Mouse (Mus musculus) brown adipose tissue, adult 24 weeks (tissue): Measurements from ENCODE around the gene Tead3. TPM values are rescaled to one million over a fixed set of nuclear protein-coding genes. Genes with fewer than 3 reads are reported as not detected.
"Not testable (repeated sequence)": the region's sequence is repeated elsewhere in the genome, so short reads cannot be mapped to it uniquely, and the experiment has no call there.

Experiments used
- H3K27ac ChIP-seq: fragments of 200-500 bp; replicated peaks from 2 replicates; pipeline ENCODE4 v1.5.1; 2012; ENCODE audit warnings: low read depth, mild to moderate bottlenecking, low read length
- H3K4me1 ChIP-seq: fragments of 200-500 bp; 2 replicates; pipeline ENCODE4 v1.6.1; 2012; ENCODE audit warnings: low read length, mixed read lengths; ENCODE audit not compliant: control insufficient read depth, insufficient read depth, insufficient read length
- H3K4me3 ChIP-seq: fragments of 200-500 bp; 2 replicates; pipeline ENCODE4 v1.5.1; 2012; ENCODE audit warnings: low read depth, mild to moderate bottlenecking, low read length, moderate library complexity; ENCODE audit not compliant: insufficient read depth
- polyA plus RNA-seq: library from polyadenylated mRNA; stranded (reverse); fragments of >200 nt; gene quantifications from 2 replicates; pipeline ENCODE4 v1.2.4, GENCODE M21; 2012; ENCODE audit not compliant: missing spikeins, insufficient read depth, insufficient read length

Tead3 gene
- polyA plus RNA-seq, 1 experiment = 3.6 TPM

- peak overlapping the region; percentile 36 for H3K27ac ChIP-seq
- peak overlapping the region; percentile 71 for H3K4me3 ChIP-seq
- no peaks in the 10 kb centered on the region for H3K4me1 ChIP-seq
Measured at GRCm38 (mm10) chr17:28328946-28329345, 21.7 kb downstream of the Tead3 start.

GRCm38 (mm10) chr17:28328366-28328928, 22.2 kb downstream of the Tead3 start, which contains the start of gene Rpl10a:
TSS of gene Rpl10a (plus strand) at chr17:28328471.
- peak within 1 kb of the TSS; percentile 49 for H3K27ac ChIP-seq
- H3K4me1 ChIP-seq = no peaks in the 10 kb centered on the region

GRCm38 (mm10) chr17:28327673-28328325, 22.8 kb downstream of the Tead3 start:
- Histone ChIP-seq H3K4me3 (peak overlapping the region; percentile 51), H3K27ac (peak overlapping the region; percentile 49)

More at GRCm38 (mm10) chr17:28328366-28328928, 22.2 kb downstream of the Tead3 start, which contains the start of gene Rpl10a:
- peak within 1 kb of the TSS; percentile 71 for H3K4me3 ChIP-seq

DNA sequence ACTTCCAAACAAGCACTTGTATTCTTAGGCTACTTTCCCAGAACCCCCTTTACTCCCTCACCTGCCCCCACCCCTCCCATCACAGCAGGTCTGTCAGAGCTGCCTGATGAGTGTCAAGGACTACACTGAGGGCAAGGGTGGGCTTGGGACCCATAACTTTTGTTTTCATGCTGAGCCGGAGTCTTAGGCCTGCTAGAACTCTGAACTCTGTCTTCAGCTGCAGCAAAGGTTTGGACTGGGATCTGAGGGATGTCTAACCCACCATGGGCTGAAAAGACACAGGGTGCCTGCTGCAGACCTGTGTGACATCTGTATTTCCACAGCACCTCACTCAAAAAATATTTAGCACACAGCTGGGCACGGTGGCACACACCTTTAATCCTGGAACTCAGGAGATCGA, 23.7 kb downstream of the Tead3 start:
- no peak overlapping the region for H3K27ac ChIP-seq
- no peak overlapping the region for H3K4me3 ChIP-seq
- H3K4me1 ChIP-seq = no peaks in the 10 kb centered on the region

More at GRCm38 (mm10) chr17:28327673-28328325, 22.8 kb downstream of the Tead3 start:
- H3K4me1 ChIP-seq = no peaks in the 10 kb centered on the region

DNA sequence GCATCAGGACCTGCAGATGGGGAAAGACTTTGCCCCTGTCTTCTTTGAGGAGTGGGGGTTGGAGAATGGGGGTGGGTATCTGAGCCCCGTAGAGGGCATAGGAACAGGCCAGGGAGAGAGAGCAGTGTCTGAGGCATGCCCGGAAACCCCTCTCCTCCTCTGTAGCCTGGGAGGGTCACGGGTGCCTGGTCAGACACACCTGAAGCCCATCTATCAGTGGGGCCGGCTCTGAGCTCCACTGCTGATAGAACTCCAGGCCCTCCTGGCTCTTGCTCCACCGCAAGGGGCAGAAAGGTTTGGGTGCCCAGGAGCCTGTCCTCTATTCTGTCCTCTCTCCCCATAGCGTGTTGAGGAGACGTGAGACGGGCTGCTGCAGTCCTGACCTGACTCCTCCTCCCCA, 24.9 kb downstream of the Tead3 start:
- H3K4me3 ChIP-seq = no peak overlapping the region
- no peak overlapping the region for H3K27ac ChIP-seq
- H3K4me1 ChIP-seq = no peaks in the 10 kb centered on the region

GRCm38 (mm10) chr17:28324416-28324815, 26.2 kb downstream of the Tead3 start:
- not testable (repeated sequence) for H3K27ac ChIP-seq, H3K4me3 ChIP-seq, H3K4me1 ChIP-seq

DNA sequence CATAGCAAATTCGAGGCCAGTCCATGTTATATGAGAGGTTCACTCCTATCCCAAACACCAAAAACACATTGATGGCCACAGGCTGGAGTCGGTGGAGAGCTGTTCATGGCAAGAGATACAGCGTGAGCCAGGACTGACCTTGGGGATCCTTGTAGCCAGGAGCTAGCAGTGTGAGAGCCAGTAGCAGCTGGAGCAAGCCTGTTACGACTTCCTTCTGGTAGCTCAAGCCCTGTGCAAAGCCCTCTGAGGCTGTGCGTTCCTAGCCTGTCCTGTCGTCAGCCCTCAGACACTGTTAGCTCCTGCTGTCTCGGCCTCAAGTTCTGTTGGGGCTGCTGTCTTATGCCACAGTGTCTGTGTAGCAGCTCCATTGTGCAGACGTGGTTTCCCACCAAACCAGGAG, 26.8 kb downstream of the Tead3 start:
- no peaks in the 10 kb centered on the region for H3K4me1 ChIP-seq
- H3K27ac ChIP-seq = no peak overlapping the region
- H3K4me3 ChIP-seq = no peak overlapping the region

DNA sequence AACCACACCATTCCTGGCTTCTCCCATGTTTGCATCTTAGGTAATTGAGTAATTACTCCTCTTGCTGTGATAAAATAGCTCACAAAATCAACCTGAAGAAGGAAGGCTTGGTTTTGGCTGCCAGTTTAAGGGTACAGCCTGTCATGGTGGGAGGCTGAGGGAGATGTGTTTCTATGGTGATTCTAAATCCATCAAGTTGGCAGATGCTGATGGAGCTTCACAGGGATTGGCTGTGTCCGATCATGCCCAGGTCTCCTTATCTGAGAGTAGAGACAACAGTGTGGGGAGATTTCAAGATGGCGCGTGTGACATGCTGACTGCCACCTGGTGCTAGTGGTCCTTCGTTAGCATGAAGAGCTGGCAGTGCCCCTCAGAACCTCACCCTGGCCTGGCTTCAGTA, 28.9 kb downstream of the Tead3 start:
- Histone ChIP-seq H3K4me1 (no peaks in the 10 kb centered on the region), H3K27ac (no peak overlapping the region), H3K4me3 (no peak overlapping the region)

DNA sequence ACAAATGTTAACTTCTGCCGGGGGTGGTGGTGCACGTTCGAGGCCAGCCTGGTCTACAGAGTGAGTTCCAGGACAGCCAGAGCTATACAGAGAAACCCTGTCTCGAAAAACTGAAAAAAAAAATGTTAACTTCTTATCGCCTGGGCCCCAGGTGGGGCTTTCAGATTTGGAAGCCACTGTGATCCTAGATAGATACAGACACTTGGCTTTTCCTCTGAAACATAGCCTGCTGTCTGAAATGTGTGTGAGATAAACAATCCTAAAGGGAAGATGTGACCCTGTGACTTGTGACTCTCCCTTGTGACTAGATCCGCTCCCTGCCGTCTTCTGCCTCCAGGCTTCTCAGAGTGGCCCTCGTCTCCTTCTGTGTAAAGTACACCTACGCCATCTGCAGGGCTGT, 32.9 kb downstream of the Tead3 start:
- no peak overlapping the region for H3K4me3 ChIP-seq
- H3K27ac ChIP-seq = no peak overlapping the region
- H3K4me1 ChIP-seq = peaks cover 3% of the 10 kb centered on the region; the same call in 1 of the 2 replicates

DNA sequence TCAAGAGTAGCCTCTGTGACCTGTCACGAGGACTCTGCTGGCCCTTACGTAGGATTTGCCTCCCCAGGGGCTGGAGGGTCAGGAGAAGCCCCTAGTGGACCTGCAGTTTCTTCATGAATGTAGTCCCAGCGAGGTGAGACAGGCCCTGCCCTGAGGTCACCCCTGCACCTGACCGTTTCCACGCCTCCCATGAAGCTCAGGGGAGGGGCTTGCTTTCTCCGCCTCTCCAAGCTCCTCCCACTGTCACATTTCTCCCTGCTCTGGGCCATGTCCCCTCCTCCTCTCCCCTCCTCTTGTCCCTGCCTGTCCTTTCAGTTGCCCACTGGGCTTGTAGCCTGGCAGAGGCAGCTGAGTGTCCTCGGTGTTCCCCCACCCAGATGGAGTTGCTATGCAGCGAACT, 33.5 kb downstream of the Tead3 start:
- H3K27ac ChIP-seq = no peak overlapping the region
- no peak overlapping the region for H3K4me3 ChIP-seq
- H3K4me1 ChIP-seq = peaks cover 3% of the 10 kb centered on the region; the same call in 1 of the 2 replicates

- Histone ChIP-seq H3K4me3 (no peak overlapping the region), H3K27ac (no peak overlapping the region), H3K4me1 (peaks cover 3% of the 10 kb centered on the region; the same call in 1 of the 2 replicates)
Measured at GRCm38 (mm10) chr17:28316476-28316875, 34.1 kb downstream of the Tead3 start.

DNA sequence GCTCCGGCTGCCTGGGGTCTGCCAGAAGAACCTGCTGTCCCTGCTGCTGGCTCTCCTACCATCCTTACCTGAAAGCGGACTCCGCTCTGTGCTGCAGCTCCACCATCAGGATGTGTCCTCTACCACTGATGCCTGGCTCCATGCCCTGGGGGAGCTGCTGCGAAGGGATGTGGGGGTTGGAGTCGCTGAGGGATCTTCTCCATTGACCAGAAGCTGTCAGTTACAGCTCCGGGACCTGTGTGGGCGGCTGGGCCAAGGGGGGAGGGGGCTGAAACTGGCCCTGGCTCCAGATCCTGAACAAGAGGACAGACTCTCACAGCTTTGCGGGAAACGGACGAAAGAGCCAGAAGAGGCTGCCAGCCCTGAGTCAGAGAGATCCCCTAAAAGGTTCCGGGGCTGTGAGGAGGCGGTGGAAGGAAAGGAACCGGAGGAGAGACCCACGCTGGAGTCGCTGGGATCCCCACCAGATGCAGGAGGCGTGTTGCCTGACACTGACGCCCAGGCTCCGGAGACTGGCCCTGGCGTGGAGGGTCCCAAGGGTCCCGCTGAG, 34.9 kb downstream of the Tead3 start:
- no peak overlapping the region for H3K4me3 ChIP-seq
- peaks cover 3% of the 10 kb centered on the region; the same call in 1 of the 2 replicates for H3K4me1 ChIP-seq

DNA sequence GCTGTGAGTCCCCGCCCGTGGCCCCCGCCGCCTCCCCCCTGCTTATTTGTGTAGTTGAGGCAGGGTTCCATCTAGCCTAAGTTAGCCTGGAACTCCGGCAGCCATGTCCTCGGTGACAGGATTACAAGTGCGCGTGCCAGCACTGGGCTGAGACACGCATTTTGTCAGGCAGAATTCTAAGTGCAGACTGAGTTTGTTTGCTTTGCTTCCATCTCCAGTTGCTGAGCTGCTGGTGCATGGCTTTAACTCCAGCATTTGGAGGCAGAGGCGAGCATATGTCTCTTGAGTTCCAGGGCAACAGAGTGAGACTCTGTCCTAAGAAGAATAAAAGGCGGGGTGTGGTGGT, 36.8 kb downstream of the Tead3 start:
- no peak overlapping the region for H3K27ac ChIP-seq
- peaks cover 3% of the 10 kb centered on the region; the same call in 1 of the 2 replicates for H3K4me1 ChIP-seq
- peak overlapping the region; percentile 89 for H3K4me3 ChIP-seq

More for the DNA sequence above, 34.9 kb downstream of the Tead3 start:
- no peak overlapping the region for H3K27ac ChIP-seq

DNA sequence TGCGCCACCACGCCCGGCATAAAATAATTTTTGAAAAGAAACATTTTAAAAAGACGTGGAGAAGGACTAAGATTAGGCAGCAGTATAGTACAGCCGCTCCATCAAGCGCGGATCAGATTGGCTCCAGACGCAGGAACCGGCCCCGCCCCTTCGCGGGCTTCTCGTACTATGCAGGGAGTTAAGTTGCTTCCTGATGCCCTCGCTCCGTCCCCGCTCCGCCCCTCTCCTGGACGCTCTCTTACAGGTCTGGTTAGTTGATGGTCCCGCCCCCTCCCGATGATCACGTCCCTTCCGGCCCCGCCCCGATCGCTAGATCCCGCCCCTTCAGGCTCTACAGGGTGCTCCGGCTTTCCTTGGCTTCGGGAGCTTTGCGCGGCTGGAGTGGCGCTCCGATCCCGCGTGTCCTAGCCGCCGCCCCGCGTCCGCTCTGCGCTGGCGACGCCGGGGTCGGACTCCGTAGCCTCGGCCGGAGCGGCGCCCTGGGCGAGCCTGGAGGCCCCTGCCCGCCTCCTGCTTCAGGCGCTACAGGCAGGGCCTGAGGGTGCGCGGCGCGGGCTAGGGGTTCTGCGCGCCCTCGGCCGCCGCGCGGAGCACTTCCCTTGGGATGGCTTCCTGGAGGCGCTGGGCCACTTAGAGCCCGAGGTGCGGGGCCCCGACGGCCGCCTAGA, 37.3 kb downstream of the Tead3 start, which contains the start of gene Fance:
TSS of gene Fance (plus strand) at position 308 of the 668 bp plus-strand sequence.
- Histone ChIP-seq H3K4me1 (peaks cover 3% of the 10 kb centered on the region; the same call in 1 of the 2 replicates), H3K27ac (peak within 1 kb of the TSS; percentile 41), H3K4me3 (peak within 1 kb of the TSS; percentile 89)
